Mouse (Mus musculus): ENCODE measurements around the gene Ube2e2. TPM values are rescaled to one million over a fixed set of nuclear protein-coding genes. Genes with fewer than 3 reads are reported as not detected.

Ube2e2 gene
- total and polyA plus RNA-seq, 2 experiments from 2014 or later, result 38.5 to 44.5 TPM

DNA sequence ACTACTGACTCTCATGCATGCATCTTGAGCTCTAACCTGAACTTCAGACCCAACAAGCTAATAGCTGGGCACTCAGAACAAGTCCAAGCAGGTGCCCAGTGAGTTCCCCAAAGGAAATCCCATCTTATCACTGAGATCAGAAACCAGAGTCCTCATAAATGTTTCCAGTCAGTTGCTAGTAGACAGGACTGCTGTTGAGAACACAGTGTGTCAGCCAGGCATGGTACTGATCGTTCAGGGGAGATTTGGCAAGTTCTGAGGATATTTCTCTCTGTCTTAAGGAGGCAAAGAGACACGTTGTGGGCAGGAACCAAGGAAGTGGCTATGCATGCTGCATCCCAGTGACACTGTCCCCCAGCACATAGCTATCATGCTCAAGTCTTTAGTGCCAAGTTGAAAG is 275.5 kb downstream of the Ube2e2 start:
- no peak overlapping the region for H3K27ac ChIP-seq (ENCODE audit: low read depth)
- H3K4me2 ChIP-seq (ENCODE audit: low read depth, low read length), result no peak overlapping the region
- ATAC-seq (ENCODE audit: insufficient read depth, low read depth), result no peak
- H3K9me3 ChIP-seq (replicated peaks; ENCODE audit: control insufficient read depth, low read length), result no peaks in the 10 kb centered on the region
- H3K4me3 ChIP-seq (ENCODE audit: low read depth, low read length), result no peak overlapping the region
- TF ChIP-seq CTCF (IDR thresholded peaks at IDR 0.05; ENCODE audit: low read depth), result no peak
- no peak for TF ChIP-seq EP300 (IDR thresholded peaks at IDR 0.05; ENCODE audit: low read depth)
- no peaks in the 10 kb centered on the region for H3K4me1 ChIP-seq (ENCODE audit: control insufficient read depth, insufficient read depth)
- no peaks in the 10 kb centered on the region for H3K27me3 ChIP-seq (ENCODE audit: control insufficient read depth, insufficient read depth, low read length)
- H3K9ac ChIP-seq (replicated peaks; ENCODE audit: low read depth, low read length), result no peak overlapping the region
- no peak for DNase-seq (ENCODE audit: low spot score)
- H3K36me3 ChIP-seq (replicated peaks; ENCODE audit: control insufficient read depth, insufficient read depth, low read length), result no peaks in the 10 kb centered on the region
- 50% methylated on average over 2 of the region's 2 CpGs for WGBS

DNA sequence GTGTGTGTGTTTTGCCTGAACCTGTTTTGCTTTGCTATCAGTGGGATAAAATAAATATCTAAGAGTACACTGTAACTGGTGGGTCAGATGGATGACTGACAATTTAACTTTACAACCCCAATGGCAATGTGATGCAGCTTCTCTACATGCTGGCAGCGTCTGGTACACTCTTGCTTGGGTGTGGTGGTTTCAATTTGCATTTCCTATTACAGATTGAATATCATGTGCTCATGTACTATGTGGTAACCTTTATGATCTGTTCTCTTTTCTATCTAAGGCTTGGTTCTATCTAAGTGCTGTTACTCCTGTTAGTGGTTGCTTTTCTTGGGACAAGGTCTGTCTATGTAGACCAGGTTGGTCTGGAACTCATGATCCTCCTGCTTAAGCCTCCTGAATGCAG is 292.1 kb downstream of the Ube2e2 start:
- 83% methylated on average over 1 of the region's 1 CpGs for WGBS
- no peak overlapping the region for H3K9ac ChIP-seq (replicated peaks; ENCODE audit: low read depth, low read length)
- H3K36me3 ChIP-seq (replicated peaks; ENCODE audit: control insufficient read depth, insufficient read depth, low read length), result no peaks in the 10 kb centered on the region
- no peaks in the 10 kb centered on the region for H3K9me3 ChIP-seq (replicated peaks; ENCODE audit: control insufficient read depth, low read length)
- TF ChIP-seq CTCF (IDR thresholded peaks at IDR 0.05; ENCODE audit: low read depth) (no peak), EP300 (IDR thresholded peaks at IDR 0.05; ENCODE audit: low read depth) (no peak)
- H3K27me3 ChIP-seq (ENCODE audit: control insufficient read depth, insufficient read depth, low read length), result no peaks in the 10 kb centered on the region
- H3K4me2 ChIP-seq (ENCODE audit: low read depth, low read length), result no peak overlapping the region
- ATAC-seq (ENCODE audit: insufficient read depth, low read depth), result no peak
- H3K4me1 ChIP-seq (ENCODE audit: control insufficient read depth, insufficient read depth), result peaks cover under 1% of the 10 kb centered on the region; the same call in 1 of the 2 replicates
- no peak overlapping the region for H3K4me3 ChIP-seq (ENCODE audit: low read depth, low read length)
- no peak overlapping the region for H3K27ac ChIP-seq (ENCODE audit: low read depth)
- DNase-seq (ENCODE audit: low spot score), result no peak

GRCm38 (mm10) chr14:18586239-18587034 is 307.6 kb downstream of the Ube2e2 start:
- Histone ChIP-seq H3K36me3 (replicated peaks; ENCODE audit: control insufficient read depth, insufficient read depth, low read length) (no peaks in the 10 kb centered on the region), H3K27me3 (ENCODE audit: control insufficient read depth, insufficient read depth, low read length) (no peaks in the 10 kb centered on the region), H3K27ac (ENCODE audit: low read depth) (no peak overlapping the region), H3K4me1 (ENCODE audit: control insufficient read depth, insufficient read depth) (no peaks in the 10 kb centered on the region), H3K9ac (replicated peaks; ENCODE audit: low read depth, low read length) (no peak overlapping the region), H3K9me3 (replicated peaks; ENCODE audit: control insufficient read depth, low read length) (no peaks in the 10 kb centered on the region), H3K4me2 (ENCODE audit: low read depth, low read length) (no peak overlapping the region), H3K4me3 (ENCODE audit: low read depth, low read length) (no peak overlapping the region)
- WGBS, result 76% methylated on average over 4 of the region's 4 CpGs
- no peak for DNase-seq (ENCODE audit: low spot score)
- TF ChIP-seq EP300 (IDR thresholded peaks at IDR 0.05; ENCODE audit: low read depth) (no peak), CTCF (IDR thresholded peaks at IDR 0.05; ENCODE audit: low read depth) (no peak)
- ATAC-seq (ENCODE audit: insufficient read depth, low read depth), result no peak

GRCm38 (mm10) chr14:18581735-18582134 is 312.3 kb downstream of the Ube2e2 start:
- DNase-seq (ENCODE audit: low spot score) (no peak), ATAC-seq (ENCODE audit: insufficient read depth, low read depth) (no peak)
- H3K36me3 ChIP-seq (replicated peaks; ENCODE audit: control insufficient read depth, insufficient read depth, low read length), result no peaks in the 10 kb centered on the region
- WGBS, result 82% methylated on average over 4 of the region's 4 CpGs
- H3K27ac ChIP-seq (ENCODE audit: low read depth), result no peak overlapping the region
- TF ChIP-seq EP300 (IDR thresholded peaks at IDR 0.05; ENCODE audit: low read depth) (no peak), CTCF (IDR thresholded peaks at IDR 0.05; ENCODE audit: low read depth) (no peak)
- no peaks in the 10 kb centered on the region for H3K4me1 ChIP-seq (ENCODE audit: control insufficient read depth, insufficient read depth)
- H3K9me3 ChIP-seq (replicated peaks; ENCODE audit: control insufficient read depth, low read length), result no peaks in the 10 kb centered on the region
- H3K4me2 ChIP-seq (ENCODE audit: low read depth, low read length), result no peak overlapping the region
- no peaks in the 10 kb centered on the region for H3K27me3 ChIP-seq (ENCODE audit: control insufficient read depth, insufficient read depth, low read length)
- H3K4me3 ChIP-seq (ENCODE audit: low read depth, low read length), result no peak overlapping the region
- no peak overlapping the region for H3K9ac ChIP-seq (replicated peaks; ENCODE audit: low read depth, low read length)

GRCm38 (mm10) chr14:18574756-18575155 is 319.3 kb downstream of the Ube2e2 start:
- Histone ChIP-seq H3K4me2 (ENCODE audit: low read depth, low read length) (no peak overlapping the region), H3K9me3 (replicated peaks; ENCODE audit: control insufficient read depth, low read length) (no peaks in the 10 kb centered on the region), H3K4me1 (ENCODE audit: control insufficient read depth, insufficient read depth) (no peaks in the 10 kb centered on the region), H3K27me3 (ENCODE audit: control insufficient read depth, insufficient read depth, low read length) (no peaks in the 10 kb centered on the region), H3K27ac (ENCODE audit: low read depth) (no peak overlapping the region), H3K36me3 (replicated peaks; ENCODE audit: control insufficient read depth, insufficient read depth, low read length) (no peaks in the 10 kb centered on the region), H3K9ac (replicated peaks; ENCODE audit: low read depth, low read length) (no peak overlapping the region), H3K4me3 (ENCODE audit: low read depth, low read length) (no peak overlapping the region)
- ATAC-seq (ENCODE audit: insufficient read depth, low read depth) (no peak), DNase-seq (ENCODE audit: low spot score) (no peak)
- TF ChIP-seq EP300 (IDR thresholded peaks at IDR 0.05; ENCODE audit: low read depth) (no peak), CTCF (IDR thresholded peaks at IDR 0.05; ENCODE audit: low read depth) (no peak)
- WGBS, result 62% methylated on average over 2 of the region's 2 CpGs
